In the genomic region with DNA sequence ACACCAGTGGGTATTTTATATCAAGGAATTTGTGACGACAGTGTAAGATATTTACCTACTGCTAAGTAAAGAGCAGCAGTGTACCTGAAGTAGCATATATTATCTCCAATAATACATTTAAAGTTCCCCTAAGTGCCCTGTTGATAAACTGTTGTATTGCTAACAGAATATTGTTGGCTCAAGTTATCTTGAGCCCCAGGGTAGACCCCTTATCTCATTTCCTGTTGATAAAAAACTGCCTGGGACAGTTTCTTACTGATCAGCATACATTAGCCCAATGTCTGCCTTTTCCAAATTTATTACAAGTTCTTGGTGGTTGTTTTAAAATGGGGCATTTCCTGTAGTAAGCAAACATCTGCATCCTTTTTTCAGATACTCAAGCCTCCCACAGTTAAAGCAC, we compare ENCODE assay signal across 25 mouse cellular contexts. TPM values are rescaled to one million over a fixed set of nuclear protein-coding genes. Genes with fewer than 3 reads are reported as not detected.
"Had no signal": no experiment of that assay in that cellular context is flagged by ENCODE, and none has a peak within 500 bp of the region (broad histone marks: within the 10 kb centered on the region; RNA-seq: fewer than 3 reads in every experiment).

No protein-coding gene starts in this region.

- H3K9ac ChIP-seq: embryonic facial prominence, embryonic 12.5 days; embryonic facial prominence, embryonic 13.5 days; embryonic facial prominence, embryonic 15.5 days; forebrain, embryonic 12.5 days; forebrain, embryonic 13.5 days; forebrain, embryonic 15.5 days; forebrain, postnatal 0 days had no signal

- H3K27ac ChIP-seq: embryonic facial prominence, embryonic 10.5 days; embryonic facial prominence, embryonic 12.5 days; embryonic facial prominence, embryonic 13.5 days; embryonic facial prominence, embryonic 15.5 days; forebrain, embryonic 10.5 days; forebrain, embryonic 12.5 days; forebrain, embryonic 13.5 days; forebrain, embryonic 15.5 days; gastrocnemius, adult 2 months; heart, adult 2 months; heart, embryonic 10.5 days had no signal

- DNase-seq: cerebellum, adult 9-11 months; cerebellum, postnatal 10 days; cerebellum, postnatal 14 days; cerebellum, postnatal 25 days; cerebellum, postnatal 36 days; embryo, embryonic 11 days; forebrain, postnatal 0 days; gastrocnemius, adult 2 months; gastrocnemius, postnatal 10 days; gastrocnemius, postnatal 14 days; gastrocnemius, postnatal 25 days; gastrocnemius, postnatal 36 days; heart, adult 11 months; heart, adult 18-20 months; heart, adult 2 months had no signal

- H3K4me1 ChIP-seq: embryonic facial prominence, embryonic 10.5 days; embryonic facial prominence, embryonic 12.5 days; embryonic facial prominence, embryonic 13.5 days; embryonic facial prominence, embryonic 15.5 days; forebrain, embryonic 10.5 days; forebrain, embryonic 12.5 days; forebrain, embryonic 13.5 days; forebrain, embryonic 15.5 days; heart, embryonic 10.5 days had no signal

- H3K4me3 ChIP-seq: embryonic facial prominence, embryonic 10.5 days; embryonic facial prominence, embryonic 12.5 days; embryonic facial prominence, embryonic 13.5 days; embryonic facial prominence, embryonic 15.5 days; erythroblast, embryonic 14.5 days; forebrain, embryonic 10.5 days; forebrain, embryonic 12.5 days; forebrain, embryonic 13.5 days; forebrain, embryonic 15.5 days; gastrocnemius, adult 2 months; heart, adult 2 months; heart, embryonic 10.5 days had no signal

- H3K27me3 ChIP-seq: embryonic facial prominence, embryonic 12.5 days; embryonic facial prominence, embryonic 13.5 days; embryonic facial prominence, embryonic 15.5 days; forebrain, embryonic 12.5 days; forebrain, embryonic 13.5 days; forebrain, embryonic 15.5 days had no signal

RNA-seq across cellular contexts. Expression of a gene that starts 17.5 kb away (rescaled TPM):
- polyA plus RNA-seq: erythroblast, embryonic 14.5 days had no signal
